Comparison of ENCODE assay signal across 31 mouse cellular contexts in the genomic region with DNA sequence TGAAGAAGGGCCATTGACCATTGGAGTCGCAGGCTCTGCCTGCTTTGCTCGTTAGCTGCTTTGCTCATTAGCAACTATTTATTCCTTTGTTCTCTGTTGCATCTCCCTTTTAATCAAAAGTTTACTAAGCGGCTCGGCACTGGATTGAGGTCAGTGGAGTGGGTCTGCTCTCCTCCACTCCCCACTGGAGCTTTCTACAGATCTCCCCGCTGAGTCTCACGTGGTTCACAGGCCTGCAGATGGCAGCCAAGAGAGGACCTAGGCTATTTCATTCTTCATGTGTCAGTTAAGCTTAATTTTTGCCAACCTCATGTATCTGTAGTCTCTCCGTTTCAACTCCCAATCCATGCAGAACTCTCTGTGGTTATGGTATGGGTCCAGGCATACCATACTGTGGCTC. TPM values are rescaled to one million over a fixed set of nuclear protein-coding genes. Genes with fewer than 3 reads are reported as not detected.
A peak's percentile ranks its signal among the peaks of the same experiment; 100 is the strongest.
DNase-seq lines count a peak whose midpoint lies in the region; ATAC-seq and TF ChIP-seq lines count a peak whose summit lies in the region.
"Had no signal": no experiment of that assay in that cellular context is flagged by ENCODE, and none has a peak within 500 bp of the region (broad histone marks: within the 10 kb centered on the region; RNA-seq: fewer than 3 reads in every experiment).

No protein-coding gene starts in this region.

- ATAC-seq in hindbrain, postnatal 0 days, result no peak
- no peak for ATAC-seq in hindbrain, embryonic 11.5 days (ENCODE audit: low FRiP score)
- no peak for ATAC-seq in stomach, postnatal 0 days (ENCODE audit: low FRiP score, low TSS enrichment)
- ATAC-seq: activated CD4-positive, CD25-positive, alpha-beta regulatory T cell, adult 4 months; CD4-positive, CD25-positive, alpha-beta regulatory T cell, adult 4 months; forebrain, embryonic 15.5 days; hindbrain, embryonic 16.5 days; inflammation-experienced regulatory T-cells, adult 6 months had no signal

- H3K4me3 ChIP-seq in hindbrain, postnatal 0 days (ENCODE audit: low read length), result no peak overlapping the region
- no peak overlapping the region for H3K4me3 ChIP-seq in hindbrain, embryonic 11.5 days (ENCODE audit: low read depth, low read length)
- no peak overlapping the region for H3K4me3 ChIP-seq in layer of hippocampus, adult 2 months
- H3K4me3 ChIP-seq in stomach, postnatal 0 days (ENCODE audit: low read depth, low read length), result no peak overlapping the region
- H3K4me3 ChIP-seq: embryonic facial prominence, embryonic 10.5 days; embryonic facial prominence, embryonic 13.5 days; erythroblast, embryonic 14.5 days; forebrain, embryonic 12.5 days; forebrain, embryonic 15.5 days; heart, embryonic 12.5 days; heart, embryonic 15.5 days; hindbrain, embryonic 13.5 days had no signal

- H3K9me3 ChIP-seq in hindbrain, postnatal 0 days (ENCODE audit: low read length), result no peaks in the 10 kb centered on the region
- H3K9me3 ChIP-seq in hindbrain, embryonic 11.5 days (ENCODE audit: control insufficient read depth, low read length), result no peaks in the 10 kb centered on the region
- no peaks in the 10 kb centered on the region for H3K9me3 ChIP-seq in stomach, postnatal 0 days (ENCODE audit: control insufficient read depth, low read length)
- H3K9me3 ChIP-seq: embryonic facial prominence, embryonic 10.5 days; embryonic facial prominence, embryonic 13.5 days; forebrain, embryonic 12.5 days; forebrain, embryonic 15.5 days; heart, embryonic 15.5 days; hindbrain, embryonic 13.5 days had no signal

- 72% methylated on average over 7 of the region's 7 CpGs for WGBS in hindbrain, postnatal 0 days
- 86% methylated on average over 7 of the region's 7 CpGs for WGBS in hindbrain, embryonic 11.5 days
- 81% methylated on average over 7 of the region's 7 CpGs for WGBS in stomach, postnatal 0 days

- H3K27me3 ChIP-seq in hindbrain, postnatal 0 days (ENCODE audit: insufficient read depth, low read length), result no peaks in the 10 kb centered on the region
- no peaks in the 10 kb centered on the region for H3K27me3 ChIP-seq in hindbrain, embryonic 11.5 days (ENCODE audit: control insufficient read depth, insufficient read depth, low read length)
- H3K27me3 ChIP-seq in stomach, postnatal 0 days (ENCODE audit: control insufficient read depth, insufficient read depth, low read length), result no peaks in the 10 kb centered on the region

- TF ChIP-seq CTCF in hindbrain, postnatal 0 days (IDR thresholded peaks at IDR 0.05; ENCODE audit: low read depth), result peak; percentile 18; the same call in 1 of the 2 replicates
- peak; percentile 45 for TF ChIP-seq CTCF in layer of hippocampus, adult 2 months (conservative IDR thresholded peaks at IDR 0.05)
- TF ChIP-seq CTCF in stomach, postnatal 0 days (IDR thresholded peaks at IDR 0.05; ENCODE audit: low read depth), result 0 out of 2 replicates have a peak, but pooled peaks have one; percentile 6

- H3K36me3 ChIP-seq in hindbrain, postnatal 0 days (ENCODE audit: insufficient read depth, low read length), result no peaks in the 10 kb centered on the region
- no peaks in the 10 kb centered on the region for H3K36me3 ChIP-seq in hindbrain, embryonic 11.5 days (ENCODE audit: control insufficient read depth, insufficient read depth, low read length)
- no peaks in the 10 kb centered on the region for H3K36me3 ChIP-seq in stomach, postnatal 0 days (ENCODE audit: control insufficient read depth, insufficient read depth, low read length)
- H3K36me3 ChIP-seq: embryonic facial prominence, embryonic 10.5 days; embryonic facial prominence, embryonic 13.5 days; forebrain, embryonic 12.5 days; forebrain, embryonic 15.5 days; heart, embryonic 12.5 days; heart, embryonic 15.5 days; hindbrain, embryonic 13.5 days had no signal

- no peak overlapping the region for H3K9ac ChIP-seq in hindbrain, postnatal 0 days (replicated peaks; ENCODE audit: low read length)
- no peak overlapping the region for H3K9ac ChIP-seq in hindbrain, embryonic 11.5 days (ENCODE audit: low read depth, low read length)
- H3K9ac ChIP-seq in stomach, postnatal 0 days (ENCODE audit: low read length), result no peak overlapping the region
- H3K9ac ChIP-seq: embryonic facial prominence, embryonic 13.5 days; forebrain, embryonic 12.5 days; forebrain, embryonic 15.5 days; heart, embryonic 12.5 days; heart, embryonic 15.5 days; hindbrain, embryonic 13.5 days had no signal

- no peak overlapping the region for H3K4me2 ChIP-seq in hindbrain, postnatal 0 days (ENCODE audit: low read depth, low read length)
- no peak overlapping the region for H3K4me2 ChIP-seq in hindbrain, embryonic 11.5 days (replicated peaks; ENCODE audit: low read depth, low read length)
- no peak overlapping the region for H3K4me2 ChIP-seq in stomach, postnatal 0 days (replicated peaks; ENCODE audit: low read depth)
- H3K4me2 ChIP-seq: embryonic facial prominence, embryonic 13.5 days; forebrain, embryonic 12.5 days; forebrain, embryonic 15.5 days; heart, embryonic 12.5 days; heart, embryonic 15.5 days; hindbrain, embryonic 13.5 days had no signal

- H3K4me1 ChIP-seq in hindbrain, postnatal 0 days (ENCODE audit: insufficient read depth, low read length), result no peaks in the 10 kb centered on the region
- no peaks in the 10 kb centered on the region for H3K4me1 ChIP-seq in hindbrain, embryonic 11.5 days (replicated peaks; ENCODE audit: control insufficient read depth, insufficient read depth, low read length)
- H3K4me1 ChIP-seq in stomach, postnatal 0 days (replicated peaks; ENCODE audit: control insufficient read depth, insufficient read depth), result no peaks in the 10 kb centered on the region
- H3K4me1 ChIP-seq: embryonic facial prominence, embryonic 10.5 days; embryonic facial prominence, embryonic 13.5 days; forebrain, embryonic 12.5 days; forebrain, embryonic 15.5 days; heart, embryonic 12.5 days; heart, embryonic 15.5 days; hindbrain, embryonic 13.5 days had no signal

- DNase-seq in hindbrain, postnatal 0 days (ENCODE audit: low spot score), result no peak
- no peak for DNase-seq in hindbrain, embryonic 11.5 days (ENCODE audit: low spot score)
- no peak for DNase-seq in layer of hippocampus, adult 2 months (ENCODE audit: low spot score in 2 of 2)
- DNase-seq in layer of hippocampus, adult 8-10 months (ENCODE audit: low spot score in 2 of 2), result no peak
- DNase-seq in Muller cell, postnatal 12 days (ENCODE audit: inconsistent ontology term), result peak; percentile 11
- peak; percentile 8 for DNase-seq in stomach, postnatal 0 days (ENCODE audit: low spot score)
- DNase-seq: adrenal gland, adult 8-10 months; adrenal gland, postnatal 25 days; cerebellum, adult 11-12 months; cerebellum, adult 8-10 months; cerebellum, postnatal 10 days; cerebellum, postnatal 36 days; embryo, embryonic 11 days; gastrocnemius, postnatal 36 days had no signal

- H3K27ac ChIP-seq in hindbrain, postnatal 0 days, result no peak overlapping the region
- H3K27ac ChIP-seq in hindbrain, embryonic 11.5 days (ENCODE audit: low read depth, low read length), result no peak overlapping the region
- H3K27ac ChIP-seq in layer of hippocampus, adult 2 months, result no peak overlapping the region
- no peak overlapping the region for H3K27ac ChIP-seq in stomach, postnatal 0 days (replicated peaks)
- H3K27ac ChIP-seq: embryonic facial prominence, embryonic 10.5 days; embryonic facial prominence, embryonic 13.5 days; forebrain, embryonic 12.5 days; forebrain, embryonic 15.5 days; heart, embryonic 15.5 days; hindbrain, embryonic 13.5 days had no signal

- TF ChIP-seq EP300 in stomach, postnatal 0 days (optimal IDR thresholded peaks at IDR 0.05), result no peak

RNA-seq across cellular contexts. Expression of a gene that starts 16.5 kb away (rescaled TPM):
- 7.8 and 12.5 TPM in 2 replicates for total RNA-seq in hindbrain, postnatal 0 days (2014; rRNA removed)
- 4.9 and 5.7 TPM in 2 replicates for polyA plus RNA-seq in hindbrain, postnatal 0 days (2015; fragmentation: Nextera tagmentation; extraction: Ambion mirVana)
- polyA plus RNA-seq in hindbrain, embryonic 11.5 days (2014; fragmentation: Nextera tagmentation; extraction: Ambion mirVana), result 5.6 and 11.4 TPM in 2 replicates
- total RNA-seq in layer of hippocampus, adult 2 months (2021), result under 1 TPM; 0.10 to 0.33 TPM
- total RNA-seq in layer of hippocampus, adult 8-10 months (2022), result under 1 TPM in 1 of 4 experiments, not detected in 3; 0.16 TPM
- polyA plus RNA-seq in stomach, postnatal 0 days (2015; fragmentation: Nextera tagmentation; extraction: Ambion mirVana), result 0.02 TPM in 1 of 2 replicates, not detected in the other
- total RNA-seq: adrenal gland, postnatal 25 days; granulocyte monocyte progenitor cell, adult 5-6 weeks; heart, adult 8-10 months; heart, postnatal 25 days; hematopoietic stem cell, adult 5-6 weeks; MEL had no signal
- polyA plus RNA-seq: activated CD4-positive, CD25-positive, alpha-beta regulatory T cell, adult 4 months; CD4-positive, CD25-positive, alpha-beta regulatory T cell, adult 4 months; erythroblast, embryonic 14.5 days had no signal

Comparison
In these comparisons a context has a peak if more than half of its experiments do, and no peak if none do; other contexts are left out.
1. DNase-seq: peak in Muller cell, postnatal 12 days (single experiment) and stomach, postnatal 0 days (single experiment); none in hindbrain, postnatal 0 days (single experiment), hindbrain, embryonic 11.5 days (single experiment), layer of hippocampus, adult 2 months (0 of 2) and layer of hippocampus, adult 8-10 months (0 of 2).
2. Peak in every context shown above with its lines, with median percentiles within 50 percentile points of each other: CTCF ChIP-seq.